Mouse (Mus musculus) lung, postnatal 25 days (tissue): Measurements from ENCODE around the gene Cldn3.
A peak's percentile ranks its signal among the peaks of the same experiment; 100 is the strongest.

ENCODE experiments used
- DNase-seq: peaks from one replicate; pipeline ENCODE4 v3.0.0; 2022; ENCODE audit warnings: low spot score

Cldn3 gene

GRCm38 (mm10) chr5:135007802-135008571 lies 22.0 kb downstream of the Cldn3 start:
- DNase-seq: peak; percentile 89

GRCm38 (mm10) chr5:135008671-135009589 lies 22.9 kb downstream of the Cldn3 start, which contains the start of gene Abhd11:
Abhd11 (plus strand) TSS chr5:135009152.
- peak; percentile 100 for DNase-seq

- DNase-seq: peak; percentile 88
These were observed 23.7 kb downstream of the Cldn3 start for GRCm38 (mm10) chr5:135009590-135010319.

GRCm38 (mm10) chr5:135010320-135010709 lies 24.3 kb downstream of the Cldn3 start:
- no peak for DNase-seq

GRCm38 (mm10) chr5:135010841-135011743 lies 25.1 kb downstream of the Cldn3 start:
- DNase-seq: no peak

GRCm38 (mm10) chr5:135011809-135012613 lies 26.0 kb downstream of the Cldn3 start:
- no peak for DNase-seq

GRCm38 (mm10) chr5:135012671-135013441 lies 26.8 kb downstream of the Cldn3 start:
- DNase-seq: peak; percentile 83

- DNase-seq: peak; percentile 86
These were observed 29.5 kb downstream of the Cldn3 start for GRCm38 (mm10) chr5:135015497-135015896.

- DNase-seq: no peak
These were observed 30.3 kb downstream of the Cldn3 start for GRCm38 (mm10) chr5:135016224-135016759.

GRCm38 (mm10) chr5:135021814-135022213 lies 35.8 kb downstream of the Cldn3 start:
- peak; percentile 88 for DNase-seq

- peak; percentile 91 for DNase-seq
These were observed 37.5 kb downstream of the Cldn3 start, which contains the start of gene Stx1a for GRCm38 (mm10) chr5:135023344-135024173. Stx1a (plus strand) TSS chr5:135023482.

GRCm38 (mm10) chr5:135024665-135025224 lies 38.7 kb downstream of the Cldn3 start:
- DNase-seq: no peak

GRCm38 (mm10) chr5:135025899-135026298 lies 39.9 kb downstream of the Cldn3 start:
- DNase-seq: no peak

GRCm38 (mm10) chr5:135029007-135029854 lies 43.2 kb downstream of the Cldn3 start:
- DNase-seq: peak; percentile 30

GRCm38 (mm10) chr5:135032581-135032980 lies 46.6 kb downstream of the Cldn3 start:
- no peak for DNase-seq

GRCm38 (mm10) chr5:135034593-135034992 lies 48.6 kb downstream of the Cldn3 start:
- DNase-seq: no peak
